Mouse (Mus musculus): ENCODE measurements around the gene Lama2. TPM values are rescaled to one million over a fixed set of nuclear protein-coding genes. Genes with fewer than 3 reads are reported as not detected.

Lama2 gene
- 6.6 TPM for polyA plus RNA-seq (2015; fragmentation: Illumina TruSeq; extraction: RNeasy Lipid Tissue Mini Kit (QIAGEN cat#74804); ENCODE audit: low read depth, low replicate concordance)

DNA sequence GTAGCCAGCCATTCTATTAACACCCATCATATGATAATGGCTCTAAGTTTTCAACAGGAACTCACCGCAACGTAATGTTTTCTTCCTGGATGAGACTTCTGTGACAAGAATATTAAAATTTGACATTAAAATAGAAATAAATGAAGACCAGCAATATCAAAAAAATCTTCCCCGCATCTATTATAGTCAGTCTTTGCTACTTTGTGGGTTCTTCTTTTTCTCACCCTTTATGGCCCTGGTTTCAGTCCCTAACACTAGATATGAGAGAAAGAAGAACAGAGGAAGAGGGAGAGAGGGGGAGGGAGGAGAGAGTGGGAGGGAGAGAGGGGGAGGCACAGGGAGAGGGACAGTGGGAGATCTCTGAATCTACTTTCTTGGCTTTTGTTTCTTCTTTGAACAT is at the start of gene Lama2:
TSS of gene Lama2 (minus strand) at position 101 of the 400 bp plus-strand sequence.

